Mouse (Mus musculus) testis, adult 2 months (tissue): ENCODE results near the gene Tecta. TPM values are rescaled to one million over a fixed set of nuclear protein-coding genes. Genes with fewer than 3 reads are reported as not detected.

Source experiments
- H3K27ac ChIP-seq: fragments of 200-500 bp; 2 replicates; pipeline ENCODE4 v1.5.1; 2012; ENCODE audit warnings: low read depth, low read length; ENCODE audit not compliant: control insufficient read depth, insufficient read depth
- H3K27me3 ChIP-seq: fragments of 200-500 bp; 2 replicates; pipeline ENCODE4 v1.6.1; 2012; ENCODE audit warnings: mild to moderate bottlenecking, low read length, moderate library complexity; ENCODE audit not compliant: control insufficient read depth, insufficient read depth
- H3K36me3 ChIP-seq: fragments of 200-500 bp; 2 replicates; pipeline ENCODE4 v1.6.1; 2012; ENCODE audit warnings: mild to moderate bottlenecking, low read length; ENCODE audit not compliant: control insufficient read depth, insufficient read depth
- H3K4me1 ChIP-seq: fragments of 200-500 bp; 2 replicates; pipeline ENCODE4 v1.6.1; 2012; ENCODE audit warnings: low read length; ENCODE audit not compliant: control insufficient read depth, insufficient read depth
- H3K4me3 ChIP-seq: fragments of 200-500 bp; 2 replicates; pipeline ENCODE4 v1.5.1; 2012; ENCODE audit warnings: low read depth, mild to moderate bottlenecking, low read length, moderate library complexity, mixed read lengths; ENCODE audit not compliant: control insufficient read depth
- CTCF ChIP-seq: fragments of 200-500 bp; IDR thresholded peaks from 2 replicates; pipeline ENCODE4 v1.5.1; 2012; ENCODE audit warnings: low read depth, mild to moderate bottlenecking, inconsistent platforms, low read length, moderate library complexity; ENCODE audit not compliant: control insufficient read depth, insufficient read depth, insufficient replicate concordance
- POLR2A ChIP-seq: fragments of 200-500 bp; IDR thresholded peaks from 2 replicates; pipeline ENCODE4 v1.6.1; 2012; ENCODE audit warnings: low read depth, mild to moderate bottlenecking, inconsistent platforms, low read length, moderate library complexity; ENCODE audit not compliant: control insufficient read depth
- polyA plus RNA-seq: library from polyadenylated mRNA; depleted of rRNA; stranded (reverse); fragments of >200 nt; gene quantifications from 2 replicates; pipeline ENCODE4 v1.2.3, GENCODE M21; 2012

The Tecta gene
- polyA plus RNA-seq, 1 experiment = 0.42 TPM

- no peaks in the 10 kb centered on the region for H3K4me1 ChIP-seq
- H3K4me3 ChIP-seq = no peak overlapping the region
- H3K36me3 ChIP-seq = no peaks in the 10 kb centered on the region
- no peak for TF ChIP-seq CTCF
- TF ChIP-seq POLR2A = no peak
- H3K27me3 ChIP-seq = no peaks in the 10 kb centered on the region
- no peak overlapping the region for H3K27ac ChIP-seq
These were observed 12.7 kb downstream of the Tecta start for GRCm38 (mm10) chr9:42387038-42387437.

DNA sequence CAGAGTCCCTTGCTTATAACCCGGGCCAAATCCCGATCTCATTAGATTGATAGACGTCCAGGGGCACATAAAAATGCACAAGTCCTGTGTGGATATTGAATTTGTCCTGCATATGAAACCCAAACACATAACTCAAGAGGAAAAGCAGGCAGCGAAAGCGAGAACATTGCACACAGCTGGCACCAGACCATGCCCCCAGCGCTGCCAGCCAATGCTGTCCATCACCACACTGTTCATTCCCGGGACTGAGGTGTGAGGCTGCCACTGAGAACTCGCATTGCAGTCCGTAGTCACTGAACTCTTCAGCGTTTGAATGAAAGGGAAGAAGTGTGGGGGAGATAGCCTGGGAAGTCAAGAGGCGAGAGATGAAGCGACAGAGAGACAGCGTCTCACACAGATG, 14.1 kb downstream of the Tecta start:
- no peaks in the 10 kb centered on the region for H3K4me1 ChIP-seq
- H3K27ac ChIP-seq = no peak overlapping the region
- no peaks in the 10 kb centered on the region for H3K36me3 ChIP-seq
- no peaks in the 10 kb centered on the region for H3K27me3 ChIP-seq
- no peak for TF ChIP-seq CTCF
- no peak for TF ChIP-seq POLR2A
- H3K4me3 ChIP-seq = no peak overlapping the region

GRCm38 (mm10) chr9:42382628-42383347, 16.9 kb downstream of the Tecta start:
- no peaks in the 10 kb centered on the region for H3K27me3 ChIP-seq
- H3K27ac ChIP-seq = no peak overlapping the region
- no peak overlapping the region for H3K4me3 ChIP-seq
- TF ChIP-seq CTCF = no peak
- TF ChIP-seq POLR2A = no peak
- no peaks in the 10 kb centered on the region for H3K4me1 ChIP-seq
- no peaks in the 10 kb centered on the region for H3K36me3 ChIP-seq

- Histone ChIP-seq H3K27me3 (no peaks in the 10 kb centered on the region), H3K4me1 (no peaks in the 10 kb centered on the region), H3K4me3 (no peak overlapping the region), H3K27ac (no peak overlapping the region), H3K36me3 (no peaks in the 10 kb centered on the region)
- TF ChIP-seq CTCF = no peak
- no peak for TF ChIP-seq POLR2A
These were observed 17.7 kb downstream of the Tecta start for GRCm38 (mm10) chr9:42382063-42382462.

DNA sequence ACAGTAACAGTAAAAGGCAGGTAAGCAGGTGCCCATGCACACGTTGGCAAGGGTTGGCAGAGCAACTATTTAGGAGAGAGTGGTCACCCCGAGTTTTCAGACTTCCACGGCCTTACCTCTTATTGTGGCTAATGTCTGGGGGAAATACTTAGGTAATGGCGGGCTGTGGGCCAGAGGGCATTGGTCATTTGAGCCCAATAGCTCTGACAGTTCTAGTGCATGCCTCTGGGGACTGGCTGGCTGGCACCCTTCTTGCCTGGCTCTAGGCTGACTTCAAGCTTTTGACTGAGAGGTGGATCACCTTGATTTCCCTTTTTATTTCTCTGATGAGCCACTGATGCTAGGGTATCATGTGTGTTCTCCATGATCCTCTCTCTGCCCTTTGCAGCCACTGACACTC, 21.7 kb downstream of the Tecta start:
- Histone ChIP-seq H3K36me3 (no peaks in the 10 kb centered on the region), H3K4me1 (no peaks in the 10 kb centered on the region), H3K27ac (no peak overlapping the region), H3K4me3 (no peak overlapping the region), H3K27me3 (no peaks in the 10 kb centered on the region)
- TF ChIP-seq CTCF (no peak), POLR2A (no peak)

GRCm38 (mm10) chr9:42377656-42378055, 22.1 kb downstream of the Tecta start:
- Histone ChIP-seq H3K27ac (no peak overlapping the region), H3K4me3 (no peak overlapping the region), H3K27me3 (no peaks in the 10 kb centered on the region), H3K4me1 (no peaks in the 10 kb centered on the region), H3K36me3 (no peaks in the 10 kb centered on the region)
- no peak for TF ChIP-seq CTCF
- TF ChIP-seq POLR2A = no peak

DNA sequence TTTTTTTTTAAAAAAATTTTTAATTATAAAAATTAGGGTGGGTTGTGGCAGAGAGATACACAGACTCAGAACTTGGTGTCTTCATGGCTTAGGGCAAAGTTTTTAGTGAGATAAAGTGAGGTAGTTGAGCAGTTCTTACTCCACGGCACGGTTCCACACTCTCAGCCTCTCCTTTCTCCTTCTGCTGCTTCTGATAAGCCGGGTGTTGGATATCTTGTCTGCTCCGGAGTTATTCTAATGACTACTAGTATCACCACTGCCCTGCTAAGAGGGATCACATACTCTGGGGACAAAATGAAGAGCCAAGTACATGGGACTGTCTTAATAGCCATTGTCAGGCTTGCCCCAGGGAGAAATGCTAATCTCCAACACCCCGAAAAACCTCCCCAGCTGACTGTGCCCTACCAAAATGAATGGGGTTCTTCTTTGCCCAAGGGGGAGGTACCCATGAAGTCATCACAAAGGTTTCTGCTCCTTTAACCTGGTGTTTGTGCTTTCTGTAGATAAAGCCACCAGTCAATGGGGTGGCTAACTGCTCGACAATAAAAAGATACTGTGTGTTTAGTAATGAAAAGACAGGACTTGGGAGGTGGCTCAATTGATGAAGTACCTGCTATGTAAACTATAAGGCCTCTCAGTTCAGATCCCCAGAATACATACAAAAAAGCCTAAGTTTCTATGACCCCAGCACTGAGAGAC, 27.9 kb downstream of the Tecta start:
- Histone ChIP-seq H3K27me3 (no peaks in the 10 kb centered on the region), H3K36me3 (no peaks in the 10 kb centered on the region), H3K27ac (no peak overlapping the region), H3K4me3 (no peak overlapping the region), H3K4me1 (no peaks in the 10 kb centered on the region)
- TF ChIP-seq CTCF (no peak), POLR2A (no peak)
